Mouse (Mus musculus): ENCODE measurements around the gene Etl4.

GRCm38 (mm10) chr2:20697719-20698118 is 788.1 kb downstream of the Etl4 start:
- TF ChIP-seq POLR2A (IDR thresholded peaks at IDR 0.05; ENCODE audit: borderline replicate concordance, extremely low read depth, low read depth, low read length) (no peak), CTCF (IDR thresholded peaks at IDR 0.05; ENCODE audit: insufficient read depth, low read length) (no peak)

Data from lung, adult 2 months (tissue).